Mouse (Mus musculus): ENCODE results near the gene Sept9. TPM values are rescaled to one million over a fixed set of nuclear protein-coding genes. Genes with fewer than 3 reads are reported as not detected.

Gene Sept9
- total RNA-seq, 1 experiment from 2014 or later = 171 TPM

GRCm38 (mm10) chr11:117350462-117351222 is 151.2 kb downstream of the Sept9 start:
- ATAC-seq (replicated peaks in 1 of 2; ENCODE audit: insufficient read depth in 1 of 2, low FRiP score in 2 of 2, low TSS enrichment in 1 of 2, low read depth in 1 of 2, poor library complexity in 2 of 2, severe bottlenecking in 2 of 2) = no peak

- ATAC-seq (replicated peaks in 1 of 2; ENCODE audit: insufficient read depth in 1 of 2, low FRiP score in 2 of 2, low TSS enrichment in 1 of 2, low read depth in 1 of 2, poor library complexity in 2 of 2, severe bottlenecking in 2 of 2) = no peak
These were observed 153.7 kb downstream of the Sept9 start for GRCm38 (mm10) chr11:117353126-117353525.

- ATAC-seq (replicated peaks in 1 of 2; ENCODE audit: insufficient read depth in 1 of 2, low FRiP score in 2 of 2, low TSS enrichment in 1 of 2, low read depth in 1 of 2, poor library complexity in 2 of 2, severe bottlenecking in 2 of 2) = no peak
These were observed 154.6 kb downstream of the Sept9 start for GRCm38 (mm10) chr11:117354107-117354506.

GRCm38 (mm10) chr11:117356937-117357336 is 157.5 kb downstream of the Sept9 start:
- no peak for ATAC-seq (replicated peaks in 1 of 2; ENCODE audit: insufficient read depth in 1 of 2, low FRiP score in 2 of 2, low TSS enrichment in 1 of 2, low read depth in 1 of 2, poor library complexity in 2 of 2, severe bottlenecking in 2 of 2)

- peak; percentile 82 to 86 for ATAC-seq (replicated peaks in 1 of 2; ENCODE audit: insufficient read depth in 1 of 2, low FRiP score in 2 of 2, low TSS enrichment in 1 of 2, low read depth in 1 of 2, poor library complexity in 2 of 2, severe bottlenecking in 2 of 2)
These were observed 158.6 kb downstream of the Sept9 start for GRCm38 (mm10) chr11:117357916-117358639.

GRCm38 (mm10) chr11:117359161-117359560 is 159.7 kb downstream of the Sept9 start:
- no peak for ATAC-seq (replicated peaks in 1 of 2; ENCODE audit: insufficient read depth in 1 of 2, low FRiP score in 2 of 2, low TSS enrichment in 1 of 2, low read depth in 1 of 2, poor library complexity in 2 of 2, severe bottlenecking in 2 of 2)

GRCm38 (mm10) chr11:117359870-117360269 is 160.4 kb downstream of the Sept9 start:
- peak; percentile 44 to 72; a peak in 2 of 4 replicates for ATAC-seq (replicated peaks in 1 of 2; ENCODE audit: insufficient read depth in 1 of 2, low FRiP score in 2 of 2, low TSS enrichment in 1 of 2, low read depth in 1 of 2, poor library complexity in 2 of 2, severe bottlenecking in 2 of 2)

- ATAC-seq (replicated peaks in 1 of 2; ENCODE audit: insufficient read depth in 1 of 2, low FRiP score in 2 of 2, low TSS enrichment in 1 of 2, low read depth in 1 of 2, poor library complexity in 2 of 2, severe bottlenecking in 2 of 2) = no peak
These were observed 161.1 kb downstream of the Sept9 start for GRCm38 (mm10) chr11:117360561-117360960.

- no peak for ATAC-seq (replicated peaks in 1 of 2; ENCODE audit: insufficient read depth in 1 of 2, low FRiP score in 2 of 2, low TSS enrichment in 1 of 2, low read depth in 1 of 2, poor library complexity in 2 of 2, severe bottlenecking in 2 of 2)
These were observed 162.8 kb downstream of the Sept9 start for GRCm38 (mm10) chr11:117362307-117362706.

GRCm38 (mm10) chr11:117363918-117364317 is 164.5 kb downstream of the Sept9 start:
- ATAC-seq (replicated peaks in 1 of 2; ENCODE audit: insufficient read depth in 1 of 2, low FRiP score in 2 of 2, low TSS enrichment in 1 of 2, low read depth in 1 of 2, poor library complexity in 2 of 2, severe bottlenecking in 2 of 2) = no peak

- no peak for ATAC-seq (replicated peaks in 1 of 2; ENCODE audit: insufficient read depth in 1 of 2, low FRiP score in 2 of 2, low TSS enrichment in 1 of 2, low read depth in 1 of 2, poor library complexity in 2 of 2, severe bottlenecking in 2 of 2)
These were observed 167.0 kb downstream of the Sept9 start for GRCm38 (mm10) chr11:117366426-117366825.

GRCm38 (mm10) chr11:117366861-117367357 is 167.4 kb downstream of the Sept9 start:
- no peak for ATAC-seq (replicated peaks in 1 of 2; ENCODE audit: insufficient read depth in 1 of 2, low FRiP score in 2 of 2, low TSS enrichment in 1 of 2, low read depth in 1 of 2, poor library complexity in 2 of 2, severe bottlenecking in 2 of 2)

GRCm38 (mm10) chr11:117367937-117368336 is 168.5 kb downstream of the Sept9 start:
- no peak for ATAC-seq (replicated peaks in 1 of 2; ENCODE audit: insufficient read depth in 1 of 2, low FRiP score in 2 of 2, low TSS enrichment in 1 of 2, low read depth in 1 of 2, poor library complexity in 2 of 2, severe bottlenecking in 2 of 2)

GRCm38 (mm10) chr11:117369347-117369746 is 169.9 kb downstream of the Sept9 start:
- ATAC-seq (replicated peaks in 1 of 2; ENCODE audit: insufficient read depth in 1 of 2, low FRiP score in 2 of 2, low TSS enrichment in 1 of 2, low read depth in 1 of 2, poor library complexity in 2 of 2, severe bottlenecking in 2 of 2) = no peak

GRCm38 (mm10) chr11:117370262-117370850 is 170.9 kb downstream of the Sept9 start:
- no peak for ATAC-seq (replicated peaks in 1 of 2; ENCODE audit: insufficient read depth in 1 of 2, low FRiP score in 2 of 2, low TSS enrichment in 1 of 2, low read depth in 1 of 2, poor library complexity in 2 of 2, severe bottlenecking in 2 of 2)

GRCm38 (mm10) chr11:117372537-117372936 is 173.1 kb downstream of the Sept9 start:
- no peak for ATAC-seq (replicated peaks in 1 of 2; ENCODE audit: insufficient read depth in 1 of 2, low FRiP score in 2 of 2, low TSS enrichment in 1 of 2, low read depth in 1 of 2, poor library complexity in 2 of 2, severe bottlenecking in 2 of 2)

- no peak for ATAC-seq (replicated peaks in 1 of 2; ENCODE audit: insufficient read depth in 1 of 2, low FRiP score in 2 of 2, low TSS enrichment in 1 of 2, low read depth in 1 of 2, poor library complexity in 2 of 2, severe bottlenecking in 2 of 2)
These were observed 173.7 kb downstream of the Sept9 start for GRCm38 (mm10) chr11:117373195-117373594.

- no peak for ATAC-seq (replicated peaks in 1 of 2; ENCODE audit: insufficient read depth in 1 of 2, low FRiP score in 2 of 2, low TSS enrichment in 1 of 2, low read depth in 1 of 2, poor library complexity in 2 of 2, severe bottlenecking in 2 of 2)
These were observed 174.4 kb downstream of the Sept9 start for GRCm38 (mm10) chr11:117373870-117374269.

Measured in hematopoietic stem cell, adult 5-6 weeks (primary cell).